Mouse (Mus musculus) left cerebral cortex, postnatal 25 days (tissue): ENCODE measurements around the gene Hist1h3g. TPM values are rescaled to one million over a fixed set of nuclear protein-coding genes. Genes with fewer than 3 reads are reported as not detected.
"Not testable (repeated sequence)": the region's sequence is repeated elsewhere in the genome, so short reads cannot be mapped to it uniquely, and the experiment has no call there.

Experiments
- DNase-seq, 2 experiments: peaks; one replicate each; pipeline ENCODE4 v3.0.0; 2022; ENCODE audit warnings: low spot score in 2 of 2, mixed read lengths in 1 of 2
- intact Hi-C: fragments of 180-260 bp; cut with DNase I; formaldehyde crosslinking; loops from one replicate; pipeline ENCODE4 v1.15.1; 2025
- total RNA-seq, 2 experiments: library from RNA; stranded (reverse); gene quantifications; 2 replicates each; pipeline ENCODE4 v1.2.3; 2021

Gene Hist1h3g
- total RNA-seq, 2 experiments from 2014 or later = 3.1 to 4.6 TPM

DNA sequence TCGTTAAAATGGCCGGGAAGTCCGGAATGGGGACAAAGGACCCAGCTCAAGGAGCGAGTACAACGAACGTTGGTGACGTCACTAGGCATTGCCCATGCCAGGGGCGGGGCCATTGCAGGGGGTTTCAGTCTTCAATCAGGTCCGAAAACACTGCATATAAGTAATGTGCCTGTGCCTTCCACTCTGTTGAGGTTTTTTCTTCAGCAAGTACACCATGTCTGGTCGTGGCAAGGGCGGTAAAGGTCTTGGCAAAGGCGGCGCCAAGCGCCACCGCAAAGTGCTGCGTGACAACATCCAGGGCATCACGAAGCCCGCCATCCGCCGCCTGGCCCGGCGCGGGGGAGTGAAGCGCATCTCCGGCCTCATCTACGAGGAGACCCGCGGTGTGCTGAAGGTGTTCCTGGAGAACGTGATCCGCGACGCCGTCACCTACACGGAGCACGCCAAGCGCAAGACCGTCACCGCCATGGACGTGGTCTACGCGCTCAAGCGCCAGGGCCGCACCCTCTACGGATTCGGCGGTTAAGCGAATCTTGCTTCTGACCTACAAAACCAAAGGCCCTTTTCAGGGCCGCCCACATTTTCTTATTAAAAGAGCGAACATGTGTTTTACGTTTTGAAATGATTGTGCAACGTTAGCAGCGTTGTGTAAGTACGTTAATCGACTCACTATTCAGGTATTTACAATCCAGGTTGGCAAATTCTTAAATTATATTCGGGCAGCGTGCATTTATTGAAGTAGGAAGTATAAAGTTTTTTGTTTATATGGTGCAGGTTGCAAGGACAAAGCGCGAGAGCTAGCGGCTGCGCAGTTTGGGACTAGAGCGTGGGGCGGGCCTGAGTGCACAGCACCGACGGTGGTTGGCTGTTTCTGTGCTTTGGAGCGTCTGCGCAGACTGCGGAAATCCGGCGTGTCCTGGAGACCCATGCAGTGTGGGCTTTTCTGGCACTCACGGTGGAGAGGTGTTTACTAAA is 4.0 kb upstream of the Hist1h3g start, which contains the start of gene Hist1h4h:
Hist1h4h (plus strand) TSS at position 150 of the 975 bp plus-strand sequence.
- DNase-seq = peak; percentile 98 to 99
- intact Hi-C loops = loop anchor here (1.0 to 5.0 kb wide), 4 partner anchors 91 to 1814 kb away; partner anchors contain the start of genes Hist1h1c, Hist1h1e, Hist1h2ai and Hist1h2be

DNA sequence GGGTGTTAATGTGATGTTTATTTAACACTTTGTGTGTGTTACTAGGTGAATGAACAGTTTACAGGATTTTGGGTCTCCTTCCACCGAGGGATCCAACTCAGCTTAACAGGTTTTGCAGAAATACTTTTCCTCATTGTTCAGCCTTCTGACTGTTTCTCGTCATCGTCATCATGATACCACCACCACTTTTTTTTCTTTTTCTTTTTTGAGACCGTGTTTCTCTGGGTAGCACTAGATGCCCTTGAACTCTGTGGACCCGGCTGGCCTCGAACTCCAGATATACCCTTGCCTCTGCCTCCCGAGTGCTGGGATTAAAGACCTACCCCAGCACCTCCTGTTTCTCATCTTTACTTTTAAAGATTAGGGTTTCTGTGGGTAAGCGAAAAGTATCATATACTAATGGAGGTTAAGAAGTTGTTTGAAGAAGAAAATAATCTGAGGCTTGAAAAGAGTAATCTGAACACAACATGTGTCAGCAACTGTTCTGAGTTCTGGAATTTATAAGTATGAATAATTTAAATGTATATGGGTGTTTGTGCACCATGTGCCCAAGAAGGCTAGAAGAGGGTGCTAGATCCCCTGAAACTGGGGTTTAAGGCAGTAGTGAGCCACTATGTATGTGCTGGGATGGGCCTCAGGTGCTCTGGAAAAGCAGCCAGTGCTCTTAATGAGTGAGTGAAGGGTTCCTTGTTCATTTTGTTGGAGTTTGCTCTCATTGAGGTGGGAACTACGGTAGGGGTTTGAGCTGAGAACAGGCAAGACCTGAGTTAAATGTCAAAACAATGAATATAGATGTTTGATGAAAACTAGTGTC is 2.8 kb upstream of the Hist1h3g start:
- no peak for DNase-seq
- intact Hi-C loops = loop anchor here (5.0 kb wide), 3 partner anchors 90 to 1815 kb away; partner anchors contain the start of genes Hist1h1c, Hist1h1e, Hist1h2ai and Hist1h2be

DNA sequence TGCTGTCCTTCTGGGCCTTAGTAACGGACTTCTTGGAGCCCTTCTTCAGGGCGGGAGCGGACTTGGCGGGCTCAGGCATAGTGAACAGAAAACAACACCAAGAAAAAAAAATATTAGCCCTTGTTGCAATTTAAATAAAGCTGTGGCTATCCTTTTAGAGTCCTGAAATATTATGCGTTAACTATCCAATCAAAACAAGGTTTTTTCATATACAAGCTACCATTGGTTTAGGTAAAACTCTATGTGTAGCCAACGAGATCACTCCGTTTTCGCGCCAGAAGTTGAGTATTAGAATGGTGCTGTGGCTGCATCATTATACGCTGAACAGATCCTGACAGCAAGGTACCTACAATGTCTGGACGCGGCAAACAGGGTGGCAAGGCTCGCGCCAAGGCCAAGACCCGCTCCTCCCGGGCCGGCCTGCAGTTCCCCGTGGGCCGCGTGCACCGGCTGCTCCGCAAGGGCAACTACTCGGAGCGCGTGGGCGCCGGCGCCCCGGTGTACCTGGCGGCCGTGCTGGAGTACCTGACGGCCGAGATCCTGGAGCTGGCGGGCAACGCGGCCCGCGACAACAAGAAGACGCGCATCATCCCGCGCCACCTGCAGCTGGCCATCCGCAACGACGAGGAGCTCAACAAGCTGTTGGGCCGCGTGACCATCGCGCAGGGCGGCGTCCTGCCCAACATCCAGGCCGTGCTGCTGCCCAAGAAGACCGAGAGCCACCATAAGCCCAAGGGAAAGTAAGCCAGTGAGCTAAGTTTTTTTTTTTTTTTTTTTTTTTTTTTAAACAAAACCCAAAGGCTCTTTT is 1.5 kb upstream of the Hist1h3g start, which contains the start of gene Hist1h2af:
Hist1h2af (plus strand) TSS at position 347 of the 808 bp plus-strand sequence.
- peak; percentile 83 to 93 for DNase-seq
- intact Hi-C loops = loop anchor here (5.0 kb wide), 3 partner anchors 89 to 1816 kb away; partner anchors contain the start of genes Hist1h1c, Hist1h1e, Hist1h2ai and Hist1h2be

DNA sequence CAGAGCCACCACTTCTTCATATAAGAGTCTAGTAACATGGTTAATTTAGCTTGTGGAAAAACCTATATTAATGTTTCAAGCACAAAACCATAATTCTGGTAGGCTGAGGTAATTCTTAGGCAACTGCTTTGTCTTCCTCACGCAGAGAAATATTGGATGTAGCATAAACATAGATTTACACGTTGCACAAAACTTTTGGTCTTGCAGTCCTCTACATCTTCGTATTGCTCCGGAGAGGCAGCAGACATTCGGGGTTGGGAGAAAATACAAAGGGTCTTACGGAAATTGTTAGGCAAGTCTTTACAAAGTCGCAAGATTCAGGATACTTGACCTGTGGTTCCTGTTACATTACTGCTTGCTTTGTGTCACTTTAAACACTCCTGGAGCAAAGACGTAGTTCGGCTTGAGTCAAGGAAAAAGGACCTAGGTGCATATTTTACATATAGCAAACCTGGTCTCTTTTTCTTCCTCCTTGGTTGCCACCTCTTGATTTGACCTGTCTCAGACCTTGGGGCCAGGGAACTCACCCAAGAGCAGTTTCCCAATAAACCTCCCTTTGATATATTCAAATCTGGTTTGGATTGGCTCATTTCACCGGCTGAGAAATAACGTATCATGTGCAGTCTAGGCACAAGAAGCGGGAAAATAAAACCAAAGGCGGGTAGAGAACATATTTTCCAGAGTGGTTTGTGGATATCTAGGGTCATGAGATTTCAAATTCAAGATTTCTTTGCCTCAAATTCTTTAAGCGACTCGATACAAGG is 672 bp upstream of the Hist1h3g start:
- DNase-seq = no peak
- intact Hi-C loops = loop anchor here (5.0 kb wide), 3 partner anchors 88 to 1817 kb away; partner anchors contain the start of genes Hist1h1c, Hist1h1e, Hist1h2ai and Hist1h2be

DNA sequence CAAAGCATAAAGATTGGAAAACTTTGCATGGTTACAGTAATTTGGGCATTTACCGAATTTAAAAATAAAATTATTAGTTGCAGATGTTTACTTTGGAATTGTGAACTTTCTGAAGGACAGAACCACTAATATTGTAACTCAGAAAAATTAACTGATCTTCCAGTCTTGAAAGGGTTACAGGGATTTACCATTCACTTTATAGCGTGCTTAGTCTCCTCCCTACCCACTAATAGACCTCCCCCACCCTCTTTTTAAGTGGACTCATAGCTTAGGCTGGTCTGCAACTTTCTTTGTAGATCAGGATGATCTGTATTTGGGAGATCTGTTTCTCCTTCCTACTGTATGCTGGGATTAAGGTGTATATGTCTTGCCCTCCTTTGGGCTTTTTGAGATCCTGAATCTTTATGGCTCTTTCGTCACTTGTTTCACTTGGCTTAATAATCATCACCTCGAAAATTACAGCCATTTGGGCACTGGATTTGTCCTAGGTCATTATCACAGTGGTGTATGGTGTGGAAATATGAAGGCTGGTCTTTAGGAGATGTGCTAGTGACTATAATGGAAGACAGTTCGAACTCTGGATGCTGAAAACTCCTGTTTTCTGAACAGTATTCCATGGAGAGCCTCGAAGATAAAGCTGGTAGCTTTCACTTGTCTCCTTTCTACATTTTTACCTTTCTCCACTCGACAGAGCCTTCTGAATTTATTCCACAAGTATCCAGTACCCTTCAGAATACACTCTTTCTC is 1.0 kb downstream of the Hist1h3g start:
- DNase-seq = no peak
- intact Hi-C loops = no loop called here

DNA sequence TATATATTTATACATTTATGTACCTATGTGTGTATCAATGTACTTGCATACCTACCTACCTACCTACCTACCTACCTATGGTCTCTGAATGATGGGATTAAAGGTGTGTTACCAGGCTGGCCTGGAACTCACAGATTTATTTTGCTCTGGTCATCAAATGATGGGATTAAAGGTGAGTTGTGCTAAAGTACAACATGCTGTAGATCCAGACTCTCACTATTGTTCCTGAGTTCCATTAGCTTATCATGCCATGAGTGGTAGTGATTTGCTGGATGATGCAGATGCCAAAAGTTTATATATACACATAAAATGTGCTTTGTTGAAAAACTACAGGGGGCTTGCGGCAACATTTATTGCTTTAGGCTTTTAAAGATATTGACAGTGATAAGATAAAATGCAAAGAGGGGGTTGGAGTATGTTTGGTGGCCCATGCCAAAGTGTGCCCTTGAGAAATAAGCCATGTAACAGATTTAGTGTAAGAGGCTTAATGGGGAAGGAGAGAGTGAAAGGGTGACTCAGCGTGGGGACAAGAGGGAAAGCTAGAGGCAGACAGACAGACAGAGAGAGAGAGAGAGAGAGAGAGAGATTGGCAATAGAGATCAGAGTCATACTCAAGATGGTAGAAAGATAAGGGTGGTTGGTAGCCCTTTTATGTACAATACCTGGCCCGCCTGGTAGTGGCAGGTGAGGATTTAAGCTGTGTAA is 1.9 kb downstream of the Hist1h3g start:
- intact Hi-C loops = no loop called here
- no peak for DNase-seq

DNA sequence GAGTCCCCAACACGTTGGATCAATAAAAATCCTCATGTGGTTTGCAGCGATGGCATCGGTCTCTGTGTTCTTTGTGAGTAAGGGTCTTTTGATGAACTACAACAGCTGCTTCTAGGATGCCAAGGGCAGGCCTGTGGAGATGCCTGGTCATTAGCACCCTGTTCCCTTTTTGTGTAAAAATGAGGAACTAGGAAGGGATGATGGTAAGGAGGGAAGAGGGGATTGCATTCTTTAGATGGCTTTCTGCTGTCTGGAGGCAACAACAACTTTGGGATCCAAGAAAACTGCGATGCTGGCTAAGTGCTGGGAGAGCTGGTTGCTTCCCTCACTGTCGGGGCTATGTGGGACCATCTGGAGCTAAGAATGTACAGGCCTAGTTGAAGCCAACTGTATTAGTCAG is 3.0 kb downstream of the Hist1h3g start:
- no peak for DNase-seq
- intact Hi-C loops = no loop called here

DNA sequence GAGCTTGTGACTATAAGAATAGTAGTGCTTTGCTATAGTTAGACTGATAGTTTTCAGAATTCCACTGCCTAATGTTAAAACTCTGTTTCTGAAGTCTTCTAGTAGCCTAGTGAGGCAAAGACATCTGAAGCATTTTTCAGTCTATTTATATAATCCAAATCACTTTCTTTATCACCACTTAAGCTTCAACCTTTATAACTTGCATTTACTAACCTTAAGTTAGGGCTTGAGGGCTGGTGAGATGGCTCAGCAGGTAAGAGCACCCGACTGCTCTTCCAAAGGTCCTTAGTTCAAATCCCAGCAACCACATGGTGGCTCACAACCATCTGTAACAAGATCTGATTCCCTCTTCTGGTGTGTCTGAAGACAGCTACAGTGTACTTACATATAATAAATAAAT is 4.6 kb downstream of the Hist1h3g start:
- DNase-seq, intact Hi-C loops: not testable (repeated sequence)

DNA sequence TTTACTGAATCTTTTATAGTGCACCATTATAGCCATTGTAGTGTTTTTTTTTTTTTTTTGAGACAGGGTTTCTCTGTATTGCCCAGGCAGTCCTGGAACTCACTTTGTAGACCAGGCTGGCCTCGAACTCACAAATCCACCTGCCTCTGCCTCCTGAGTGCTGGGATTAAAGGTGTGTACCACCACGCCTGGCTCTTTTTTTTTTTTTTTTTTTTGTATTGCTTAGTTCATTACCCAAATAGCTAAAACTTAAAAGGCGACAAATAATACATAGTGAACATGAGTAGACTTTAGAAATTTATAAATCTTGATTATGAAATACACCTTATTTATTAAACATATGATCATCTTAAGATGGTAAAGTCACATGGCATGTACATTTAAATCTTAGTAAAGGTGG is 6.3 kb downstream of the Hist1h3g start:
- intact Hi-C loops = no loop called here
- DNase-seq = no peak

DNA sequence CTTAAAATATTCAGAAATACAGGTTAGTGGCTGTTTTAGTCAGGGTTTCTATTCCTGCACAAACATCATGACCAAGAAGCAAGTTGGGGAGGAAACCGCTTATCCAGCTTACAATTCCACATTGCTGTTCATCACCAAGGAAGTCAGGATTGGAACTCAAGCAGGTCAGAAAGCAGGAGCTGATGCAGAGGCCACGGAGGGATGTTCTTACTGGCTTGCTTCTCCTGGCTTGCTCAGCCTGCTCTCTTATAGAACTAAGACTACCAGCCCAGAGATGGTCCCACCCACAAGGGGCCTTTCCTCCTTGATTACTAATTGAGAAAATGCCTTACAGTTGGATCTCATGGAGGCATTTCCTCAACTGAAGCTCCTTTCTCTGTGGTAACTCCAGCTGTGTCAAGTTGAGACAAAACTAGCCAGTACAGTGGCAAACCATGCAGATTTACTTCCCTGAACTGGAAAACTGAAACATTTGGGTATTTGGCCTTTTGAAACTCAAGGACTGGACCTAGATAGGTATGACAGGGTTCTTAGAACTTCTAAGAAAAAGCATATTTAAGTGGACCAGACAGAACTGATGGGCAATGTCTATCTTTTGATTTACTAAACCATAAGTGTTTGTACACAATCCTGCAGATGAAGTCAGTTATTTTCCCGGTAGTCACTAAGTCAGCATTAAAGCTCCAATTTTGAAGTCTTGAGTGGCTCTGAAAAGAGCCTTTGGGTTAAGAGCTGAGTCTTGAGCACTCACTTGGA is 7.2 kb downstream of the Hist1h3g start:
- intact Hi-C loops, DNase-seq: not testable (repeated sequence)

DNA sequence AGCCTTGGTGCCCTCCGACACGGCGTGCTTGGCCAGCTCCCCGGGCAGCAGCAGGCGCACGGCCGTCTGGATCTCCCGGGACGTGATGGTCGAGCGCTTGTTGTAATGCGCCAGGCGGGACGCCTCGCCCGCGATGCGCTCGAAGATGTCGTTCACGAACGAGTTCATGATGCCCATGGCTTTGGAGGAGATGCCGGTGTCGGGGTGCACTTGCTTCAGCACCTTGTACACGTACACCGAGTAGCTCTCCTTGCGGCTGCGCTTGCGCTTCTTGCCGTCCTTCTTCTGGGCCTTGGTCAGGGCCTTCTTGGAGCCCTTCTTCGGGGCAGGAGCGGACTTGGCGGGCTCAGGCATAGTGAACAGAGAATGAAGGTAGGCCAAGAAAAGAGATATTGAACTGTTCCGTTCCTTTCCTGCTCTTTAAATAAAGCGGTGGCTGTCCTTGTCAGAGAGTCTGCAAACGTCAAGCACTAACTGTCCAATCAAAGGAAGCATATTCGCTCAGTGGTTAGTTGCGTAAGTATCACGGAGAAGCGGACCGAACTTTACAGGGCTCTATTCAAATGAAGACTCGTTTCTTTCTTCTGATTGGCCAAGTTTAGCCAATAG is 7.9 kb downstream of the Hist1h3g start, which contains the start of gene Hist1h2bh:
Hist1h2bh (minus strand) TSS at position 394 of the 609 bp plus-strand sequence.
- peak; percentile 80 to 97 for DNase-seq
- intact Hi-C loops = not testable (repeated sequence)

DNA sequence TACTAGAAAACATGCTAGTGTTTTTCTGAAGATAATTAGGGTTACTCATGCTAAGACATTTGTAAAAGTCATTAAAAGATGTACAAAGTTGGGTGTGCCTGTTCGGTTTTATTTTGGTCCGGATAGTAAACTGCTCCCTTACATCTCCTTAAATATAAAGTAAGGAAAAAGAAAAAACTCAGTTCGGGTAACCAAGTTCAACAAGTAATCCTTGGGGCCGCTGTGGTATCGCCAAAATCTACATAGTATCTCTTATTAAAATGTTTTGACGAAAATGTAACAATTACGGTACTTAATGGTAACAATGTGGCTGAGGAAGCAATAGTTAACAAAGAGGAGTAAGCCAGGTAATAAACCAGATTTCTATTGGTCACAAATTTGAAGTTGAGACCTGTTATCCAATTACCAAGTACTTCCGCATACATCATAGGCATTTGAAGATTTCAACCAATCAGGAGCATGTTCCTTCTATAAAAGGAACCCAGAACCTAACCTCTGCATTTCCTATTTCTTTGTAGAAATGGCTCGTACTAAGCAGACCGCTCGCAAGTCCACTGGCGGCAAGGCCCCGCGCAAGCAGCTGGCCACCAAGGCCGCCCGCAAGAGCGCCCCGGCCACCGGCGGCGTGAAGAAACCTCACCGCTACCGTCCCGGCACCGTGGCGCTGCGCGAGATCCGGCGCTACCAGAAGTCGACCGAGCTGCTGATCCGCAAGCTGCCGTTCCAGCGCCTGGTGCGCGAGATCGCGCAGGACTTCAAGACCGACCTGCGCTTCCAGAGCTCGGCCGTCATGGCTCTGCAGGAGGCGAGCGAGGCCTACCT is 9.0 kb downstream of the Hist1h3g start, which contains the start of gene Hist1h3f:
Hist1h3f (plus strand) TSS at position 88 of the 822 bp plus-strand sequence.
- intact Hi-C loops = no loop called here
- peak; percentile 86 to 95 for DNase-seq

DNA sequence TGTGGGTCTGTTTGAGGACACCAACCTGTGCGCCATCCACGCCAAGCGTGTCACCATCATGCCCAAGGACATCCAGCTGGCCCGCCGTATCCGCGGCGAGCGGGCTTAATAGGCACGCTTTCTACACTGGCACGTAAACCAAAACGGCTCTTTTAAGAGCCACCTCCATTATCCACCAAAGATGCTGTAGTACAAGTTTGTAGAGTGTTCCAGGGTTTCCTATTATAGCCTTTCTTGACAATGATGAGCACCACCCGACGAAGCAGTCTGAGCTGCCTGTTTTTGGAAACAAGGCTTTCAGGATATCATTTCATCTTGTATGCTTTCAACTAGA is 9.5 kb downstream of the Hist1h3g start:
- DNase-seq = peak in 1 of 2 experiments; percentile 30
- intact Hi-C loops = not testable (repeated sequence)

DNA sequence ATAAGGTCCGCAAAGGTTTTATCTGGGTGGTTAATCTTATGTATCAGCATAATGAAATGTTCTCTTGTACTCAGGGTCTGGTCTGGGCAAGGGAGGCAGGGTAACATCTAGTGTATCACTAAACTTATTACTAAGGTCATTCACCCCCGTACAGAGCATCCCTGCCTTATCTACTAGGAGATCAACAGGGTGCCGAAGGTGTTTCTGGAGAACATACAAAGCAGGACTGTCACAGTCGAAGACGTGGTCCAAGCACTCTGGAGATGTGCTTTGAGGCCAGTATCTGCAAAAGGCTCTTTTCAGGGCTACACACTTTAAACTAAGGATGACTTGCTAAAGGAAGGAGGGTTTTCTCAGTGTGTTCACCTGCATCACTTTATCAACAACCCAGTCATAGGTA is 11.5 kb downstream of the Hist1h3g start:
- intact Hi-C loops = no loop called here
- DNase-seq = no peak

DNA sequence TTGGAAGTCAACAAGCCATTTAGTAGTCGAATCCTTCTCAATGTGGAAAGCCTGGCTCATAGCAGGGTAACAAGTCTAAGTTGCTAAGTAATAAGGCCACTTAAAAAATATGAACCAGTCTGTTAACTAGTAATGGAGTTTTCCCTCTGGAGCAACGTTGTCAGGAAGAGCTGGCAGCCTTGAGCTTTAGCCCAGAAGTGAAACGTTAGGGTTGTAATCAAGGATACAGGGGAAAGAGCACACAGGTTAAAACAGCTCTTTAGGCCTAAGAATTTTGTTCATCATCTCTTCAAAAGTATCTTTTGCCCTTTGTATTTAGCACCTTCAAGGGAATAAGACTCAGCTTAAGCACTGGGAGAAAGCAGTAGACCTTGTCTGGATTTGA is 15.5 kb downstream of the Hist1h3g start:
- intact Hi-C loops = no loop called here
- no peak for DNase-seq
